Mouse (Mus musculus) neural tube, embryonic 14.5 days (tissue): ENCODE data around the gene Prkd3. TPM values are rescaled to one million over a fixed set of nuclear protein-coding genes. Genes with fewer than 3 reads are reported as not detected.
A peak's percentile ranks its signal among the peaks of the same experiment; 100 is the strongest.

Source experiments
- ATAC-seq: fragments of 200-750 bp; cut with Nextera tagmentation; 2 replicates; pipeline ENCODE4 v1.8.0; 2017; ENCODE audit warnings: low read depth, mild to moderate bottlenecking, moderate TSS enrichment, moderate library complexity
- H3K27ac ChIP-seq: fragments of 300-500 bp; sonication (generic); 2 replicates; pipeline ENCODE4 v1.5.1; 2014; ENCODE audit warnings: low read depth, mild to moderate bottlenecking, control low read depth, low read length, moderate library complexity, mixed read lengths
- H3K27me3 ChIP-seq: fragments of 300-500 bp; sonication (generic); 2 replicates; pipeline ENCODE4 v1.6.1; 2014; ENCODE audit warnings: low read length; ENCODE audit not compliant: control insufficient read depth, insufficient read depth
- H3K36me3 ChIP-seq: fragments of 300-500 bp; sonication (generic); 2 replicates; pipeline ENCODE4 v1.6.1; 2014; ENCODE audit warnings: low read length, mixed read lengths; ENCODE audit not compliant: control insufficient read depth, insufficient read depth
- H3K4me1 ChIP-seq: fragments of 300-500 bp; sonication (generic); 2 replicates; pipeline ENCODE4 v1.6.1; 2014; ENCODE audit warnings: low read length; ENCODE audit not compliant: control insufficient read depth, insufficient read depth
- H3K4me2 ChIP-seq: fragments of 300-500 bp; sonication (generic); 2 replicates; pipeline ENCODE4 v1.6.1; 2014; ENCODE audit warnings: mild to moderate bottlenecking, low read depth, low read length, control low read depth
- H3K4me3 ChIP-seq: fragments of 300-500 bp; sonication (generic); 2 replicates; pipeline ENCODE4 v1.5.1; 2014; ENCODE audit warnings: low read depth, low read length, control low read depth, mixed read lengths
- H3K9ac ChIP-seq: fragments of 300-500 bp; sonication (generic); replicated peaks from 2 replicates; pipeline ENCODE4 v1.6.1; 2014; ENCODE audit warnings: low read depth, mild to moderate bottlenecking, control low read depth, low read length, mixed read lengths
- H3K9me3 ChIP-seq: fragments of 300-500 bp; sonication (generic); 2 replicates; pipeline ENCODE4 v1.6.1; 2016; ENCODE audit warnings: low read length; ENCODE audit not compliant: control insufficient read depth
- WGBS: fragments of 180-500 bp; shearing (Covaris S2); extraction: QIAGEN DNeasy Blood & Tissue Kit; methylation state at CpG from one replicate; pipeline ENCODE4 v1.1.7; 2014; 5-methylcytosine and 5-hydroxymethylcytosine counted together
- polyA plus RNA-seq: library from polyadenylated mRNA; unstranded; fragments of >200 nt; fragmentation: Nextera tagmentation; extraction: Ambion mirVana; gene quantifications from 2 replicates; pipeline ENCODE4 v1.2.1, GENCODE M21; 2014

The Prkd3 gene
- polyA plus RNA-seq, 1 experiment from 2014 or later, result 9.2 TPM

GRCm38 (mm10) chr17:79019726-79020207, 849 bp downstream of the Prkd3 start:
- no peaks in the 10 kb centered on the region for H3K4me1 ChIP-seq
- H3K9ac ChIP-seq, result peak overlapping the region; percentile 68
- H3K4me3 ChIP-seq, result peak overlapping the region; percentile 82
- no peaks in the 10 kb centered on the region for H3K27me3 ChIP-seq
- WGBS, result under 1% methylated on average over 18 of the region's 18 CpGs
- H3K9me3 ChIP-seq, result no peaks in the 10 kb centered on the region
- no peak for ATAC-seq
- peak overlapping the region; percentile 75 for H3K4me2 ChIP-seq
- H3K36me3 ChIP-seq, result no peaks in the 10 kb centered on the region
- H3K27ac ChIP-seq, result peak overlapping the region; percentile 60; the same call in 1 of the 2 replicates

GRCm38 (mm10) chr17:79018422-79018821, 2.2 kb downstream of the Prkd3 start:
- Histone ChIP-seq H3K4me1 (no peaks in the 10 kb centered on the region), H3K36me3 (no peaks in the 10 kb centered on the region), H3K9me3 (no peaks in the 10 kb centered on the region), H3K27ac (no peak overlapping the region), H3K4me3 (no peak overlapping the region), H3K27me3 (no peaks in the 10 kb centered on the region), H3K9ac (0 out of 2 replicates have a peak overlapping the region, but pooled peaks have one; percentile 11), H3K4me2 (no peak overlapping the region)
- WGBS, result 55% methylated on average over 9 of the region's 9 CpGs
- ATAC-seq, result no peak

DNA sequence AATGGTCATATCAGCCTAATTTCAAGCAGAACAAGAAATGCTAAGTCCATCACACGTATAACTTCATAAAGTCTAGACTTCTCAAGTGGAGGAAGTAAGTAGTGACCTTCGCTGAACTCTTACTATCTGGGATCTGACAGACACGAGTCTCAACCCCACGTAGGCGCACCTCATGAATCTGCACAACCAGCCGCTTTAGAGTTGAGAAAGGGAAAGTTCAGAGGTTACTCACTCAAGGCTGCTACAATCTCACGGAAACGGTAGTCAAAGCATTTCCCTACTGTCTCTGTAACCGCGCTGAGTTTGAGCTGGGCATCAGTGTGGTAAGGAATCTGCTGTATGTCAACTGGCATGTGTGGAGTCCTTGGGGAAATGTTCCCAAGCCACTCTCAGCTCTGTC, 4.8 kb downstream of the Prkd3 start:
- Histone ChIP-seq H3K9ac (no peak overlapping the region), H3K4me2 (no peak overlapping the region), H3K4me3 (no peak overlapping the region), H3K27me3 (no peaks in the 10 kb centered on the region), H3K4me1 (no peaks in the 10 kb centered on the region), H3K27ac (no peak overlapping the region), H3K36me3 (peaks cover 5% of the 10 kb centered on the region; the same call in 1 of the 2 replicates), H3K9me3 (no peaks in the 10 kb centered on the region)
- WGBS, result 86% methylated on average over 10 of the region's 10 CpGs
- ATAC-seq, result no peak

DNA sequence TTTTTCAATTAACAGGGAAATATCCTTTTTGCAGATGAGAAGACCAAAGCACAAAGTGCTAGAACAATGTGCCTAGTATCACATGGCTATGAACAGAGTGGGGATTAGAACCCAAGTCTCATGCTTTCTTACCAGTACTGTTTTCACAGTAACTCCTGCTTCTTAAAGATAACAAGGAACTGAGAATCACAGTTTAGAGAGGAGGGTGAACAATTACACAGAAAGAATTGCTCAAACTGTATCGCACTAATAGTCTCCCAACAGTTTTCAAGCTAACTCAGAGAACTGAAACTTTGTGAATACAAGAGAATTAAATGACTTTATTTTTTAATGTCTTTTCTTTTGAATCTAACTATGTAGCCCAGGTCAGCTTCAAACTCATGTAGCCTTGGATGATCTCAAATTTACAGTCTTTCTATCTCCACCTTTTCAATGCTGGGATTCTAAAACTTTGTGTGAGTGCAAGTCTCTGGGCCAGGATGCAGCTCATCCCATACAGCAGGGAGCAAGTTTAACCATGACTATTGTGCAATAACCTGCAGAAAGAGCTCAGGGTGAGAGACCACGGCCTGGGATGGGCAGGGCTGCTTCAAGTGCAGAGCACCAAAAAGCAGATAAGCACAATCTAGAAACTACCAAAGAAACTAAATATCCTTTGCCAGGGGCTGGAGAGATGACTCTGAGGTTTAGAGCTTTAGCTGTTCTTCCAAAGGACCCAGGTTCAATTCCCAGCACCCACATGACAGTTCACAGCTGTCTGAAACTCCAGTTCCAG, 5.5 kb downstream of the Prkd3 start:
- WGBS, result 92% methylated on average over 2 of the region's 2 CpGs
- no peak overlapping the region for H3K4me2 ChIP-seq
- ATAC-seq, result no peak
- H3K27me3 ChIP-seq, result no peaks in the 10 kb centered on the region
- no peak overlapping the region for H3K27ac ChIP-seq
- no peaks in the 10 kb centered on the region for H3K9me3 ChIP-seq
- H3K4me3 ChIP-seq, result no peak overlapping the region
- peaks cover 5% of the 10 kb centered on the region; the same call in 1 of the 2 replicates for H3K36me3 ChIP-seq
- H3K9ac ChIP-seq, result no peak overlapping the region
- no peaks in the 10 kb centered on the region for H3K4me1 ChIP-seq

- Histone ChIP-seq H3K36me3 (peaks cover 5% of the 10 kb centered on the region; the same call in 1 of the 2 replicates), H3K27me3 (no peaks in the 10 kb centered on the region), H3K4me1 (no peaks in the 10 kb centered on the region), H3K27ac (no peak overlapping the region), H3K9me3 (no peaks in the 10 kb centered on the region), H3K4me2 (no peak overlapping the region), H3K4me3 (no peak overlapping the region), H3K9ac (no peak overlapping the region)
- WGBS, result 96% methylated on average over 2 of the region's 2 CpGs
- ATAC-seq, result no peak
Measured at GRCm38 (mm10) chr17:79013625-79014024, 7.0 kb downstream of the Prkd3 start.

DNA sequence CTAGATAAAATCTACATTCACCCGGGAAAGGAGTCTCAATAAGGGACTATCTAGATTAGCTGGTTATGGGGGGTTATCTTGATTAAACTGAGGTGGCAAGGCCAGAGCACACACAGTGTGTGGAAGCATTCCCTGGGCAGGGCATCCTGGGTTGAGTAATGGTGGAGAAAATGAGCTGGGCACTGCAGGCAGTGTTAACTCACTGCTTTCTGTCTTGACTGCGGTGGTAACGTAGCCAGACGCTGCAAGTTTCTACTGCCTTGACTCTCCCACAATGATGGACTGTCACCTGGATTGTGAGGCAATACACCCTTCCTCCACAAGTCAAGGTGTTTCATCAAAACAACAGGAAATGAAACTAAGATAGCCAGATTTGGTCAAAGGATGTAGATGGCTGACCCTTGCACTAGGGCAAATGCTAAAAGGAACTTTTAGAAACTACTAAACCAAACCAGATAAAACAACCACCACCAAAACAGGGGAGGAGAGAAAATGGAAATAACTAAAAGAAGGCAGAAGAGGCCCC, 20.8 kb downstream of the Prkd3 start:
- H3K4me2 ChIP-seq, result no peak overlapping the region
- H3K36me3 ChIP-seq, result no peaks in the 10 kb centered on the region
- no peak overlapping the region for H3K9ac ChIP-seq
- no peak overlapping the region for H3K4me3 ChIP-seq
- no peaks in the 10 kb centered on the region for H3K27me3 ChIP-seq
- 92% methylated on average over 4 of the region's 4 CpGs for WGBS
- H3K4me1 ChIP-seq, result no peaks in the 10 kb centered on the region
- ATAC-seq, result no peak
- H3K27ac ChIP-seq, result no peak overlapping the region
- H3K9me3 ChIP-seq, result no peaks in the 10 kb centered on the region

DNA sequence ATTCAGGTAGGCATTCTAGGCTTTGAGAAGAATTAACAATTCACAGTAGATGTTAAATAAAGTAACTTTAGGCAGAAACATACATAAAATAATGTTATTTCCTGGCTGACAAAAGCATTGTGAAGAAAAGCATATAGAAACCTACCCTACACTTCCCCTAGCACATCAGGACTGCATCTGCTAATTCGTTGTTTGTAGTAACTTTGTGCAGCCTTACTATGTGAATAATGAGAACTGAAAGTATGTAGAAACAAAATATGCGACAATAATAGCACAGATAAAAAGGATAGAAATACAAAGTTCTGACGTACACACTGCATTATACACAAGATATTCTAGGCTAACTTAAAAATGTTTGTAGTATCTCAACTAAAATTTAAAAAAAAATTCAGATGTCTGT, 21.4 kb downstream of the Prkd3 start:
- Histone ChIP-seq H3K4me2 (no peak overlapping the region), H3K9ac (no peak overlapping the region), H3K9me3 (no peaks in the 10 kb centered on the region), H3K36me3 (no peaks in the 10 kb centered on the region), H3K4me3 (no peak overlapping the region), H3K27ac (no peak overlapping the region), H3K27me3 (no peaks in the 10 kb centered on the region), H3K4me1 (no peaks in the 10 kb centered on the region)
- WGBS, result 94% methylated on average over 3 of the region's 3 CpGs
- ATAC-seq, result no peak

GRCm38 (mm10) chr17:78998130-78998529, 22.5 kb downstream of the Prkd3 start:
- H3K27me3 ChIP-seq, result no peaks in the 10 kb centered on the region
- no peak overlapping the region for H3K9ac ChIP-seq
- no peak overlapping the region for H3K4me2 ChIP-seq
- H3K9me3 ChIP-seq, result no peaks in the 10 kb centered on the region
- no peaks in the 10 kb centered on the region for H3K36me3 ChIP-seq
- H3K27ac ChIP-seq, result no peak overlapping the region
- no peak overlapping the region for H3K4me3 ChIP-seq
- ATAC-seq, result no peak
- WGBS, result 90% methylated on average over 2 of the region's 2 CpGs
- H3K4me1 ChIP-seq, result no peaks in the 10 kb centered on the region
